Mouse (Mus musculus) heart, adult 2 months (tissue): Measurements from ENCODE around the gene Hivep2.

Source experiments
- CTCF ChIP-seq: fragments of 200-600 bp; IDR thresholded peaks from 2 replicates; pipeline ENCODE4 v1.8.1; 2022; ENCODE audit warnings: antibody characterized with exemption, mild to moderate bottlenecking, moderate library complexity
- EP300 ChIP-seq: fragments of 200-500 bp; IDR thresholded peaks from 2 replicates; pipeline ENCODE4 v1.6.1; 2011; ENCODE audit warnings: low read depth, low read length, control low read depth; ENCODE audit not compliant: insufficient read depth
- POLR2A ChIP-seq: fragments of 200-500 bp; IDR thresholded peaks from 2 replicates; pipeline ENCODE4 v1.6.1; 2011; ENCODE audit warnings: mild to moderate bottlenecking, low read depth, low read length, control low read depth; ENCODE audit not compliant: insufficient read depth

DNA sequence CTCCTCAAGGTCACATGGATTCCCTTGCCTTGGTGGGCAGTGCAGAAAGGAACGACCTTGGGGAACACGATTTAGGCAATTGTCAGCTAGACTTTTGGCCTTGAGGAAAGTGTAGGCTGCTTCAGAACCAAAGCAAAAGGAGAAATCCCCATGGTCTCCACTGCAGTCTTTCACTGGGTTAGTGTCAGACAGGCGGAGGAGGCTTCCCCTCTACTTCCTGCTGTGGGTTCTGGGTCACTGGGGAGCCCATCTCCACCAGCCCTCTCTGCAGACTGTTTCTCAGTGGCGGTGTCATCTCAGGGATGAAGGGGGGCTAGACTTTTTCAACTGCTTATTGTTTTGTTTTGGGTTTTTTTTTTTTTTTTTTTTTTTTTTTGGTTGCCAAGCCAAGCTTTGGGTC is 79.9 kb downstream of the Hivep2 start:
- TF ChIP-seq CTCF (no peak), POLR2A (no peak), EP300 (no peak)
